Mouse (Mus musculus) ovary, postnatal 14 days (tissue): ENCODE data around the gene Map3k20.

ENCODE experiments used
- DNase-seq: peaks from one replicate; pipeline ENCODE4 v3.0.0; 2022; ENCODE audit warnings: low spot score

The Map3k20 gene

DNA sequence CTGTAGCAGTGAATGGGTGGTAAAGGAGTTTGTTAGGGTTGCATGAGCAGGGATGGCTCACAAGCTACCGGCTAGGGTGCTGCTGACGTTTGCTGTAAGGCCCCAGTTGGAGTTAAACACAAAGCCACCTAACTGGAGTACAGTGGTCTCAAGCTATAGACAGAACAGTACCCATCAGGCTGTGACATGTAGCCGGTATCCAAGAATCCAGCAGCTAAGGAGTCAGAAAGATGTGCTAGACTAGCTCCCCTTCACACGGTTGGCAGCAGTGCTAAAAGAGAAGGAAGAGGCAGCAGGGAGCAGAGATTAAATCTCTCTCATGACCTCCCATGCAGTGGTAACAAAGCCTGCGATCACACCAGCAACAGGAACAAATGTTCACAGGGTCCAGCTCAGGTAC is 36.2 kb downstream of the Map3k20 start:
- no peak for DNase-seq

- DNase-seq, result no peak
Observed at GRCm38 (mm10) chr2:72322681-72323353, 37.4 kb downstream of the Map3k20 start.

DNA sequence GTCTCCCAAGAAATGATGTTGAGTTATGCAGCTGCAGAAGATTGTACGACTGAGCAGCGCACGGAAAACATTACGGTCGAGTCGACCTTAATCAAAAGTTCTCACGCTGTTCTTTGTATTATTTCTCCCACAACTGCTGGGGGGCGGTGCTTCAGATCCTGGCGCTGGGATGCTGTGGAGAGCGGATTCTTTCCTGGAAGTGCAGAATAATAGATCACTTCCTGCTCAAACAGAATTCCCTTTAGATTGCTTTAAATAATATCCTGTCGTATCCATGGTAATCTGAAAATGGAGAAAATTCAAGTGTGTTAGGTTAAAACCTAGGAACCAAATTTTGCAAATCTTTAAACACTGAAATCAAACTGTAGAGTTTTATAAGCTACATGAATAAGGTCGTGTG is 39.0 kb downstream of the Map3k20 start:
- no peak for DNase-seq

GRCm38 (mm10) chr2:72326491-72326890 is 41.1 kb downstream of the Map3k20 start:
- no peak for DNase-seq

DNA sequence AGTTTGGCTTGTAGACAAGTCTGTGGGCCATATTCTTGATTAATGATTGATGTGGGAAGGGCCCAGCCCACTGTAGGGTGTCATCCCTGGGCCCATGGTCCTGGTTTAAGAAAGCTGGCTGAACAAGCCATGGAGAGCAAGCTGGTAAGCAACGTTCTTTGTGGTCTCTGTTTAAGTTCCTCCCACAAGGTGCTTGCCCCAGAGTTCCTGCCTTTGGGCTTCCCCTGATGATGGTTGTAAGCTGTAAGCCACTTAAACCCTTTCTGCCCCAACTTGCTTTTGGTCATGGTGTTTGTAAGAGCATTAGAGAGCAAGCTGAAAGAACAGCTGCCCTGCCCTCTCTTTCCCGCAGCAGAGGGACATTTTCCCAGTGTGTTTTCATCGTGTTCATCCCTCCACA is 43.0 kb downstream of the Map3k20 start:
- no peak for DNase-seq

DNA sequence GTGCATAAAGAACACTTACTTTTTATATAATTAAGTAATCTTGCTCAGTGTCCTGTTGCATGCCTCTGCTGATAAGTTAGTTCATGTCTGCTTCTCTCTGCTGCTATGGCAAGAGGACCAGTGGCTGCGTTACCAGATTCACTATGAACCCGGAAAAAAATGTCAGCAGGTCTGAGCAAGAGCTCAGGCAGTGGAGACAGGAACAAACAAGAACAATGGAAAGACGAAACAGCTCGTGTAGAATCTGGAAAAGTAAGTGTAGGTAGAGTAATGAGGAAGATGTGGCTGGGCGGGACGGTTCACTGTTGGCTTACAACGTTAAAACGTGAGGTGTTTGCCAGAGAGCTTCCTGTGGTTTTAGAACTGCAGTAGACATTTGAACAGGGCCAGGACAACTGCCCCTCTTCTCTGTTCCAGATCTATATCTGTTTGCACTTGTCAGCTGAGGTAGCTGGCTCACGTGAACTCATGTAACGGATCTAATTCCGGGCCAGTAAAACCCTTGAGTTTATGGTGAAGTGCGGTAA is 45.6 kb downstream of the Map3k20 start:
- DNase-seq, result no peak

- no peak for DNase-seq
Observed at GRCm38 (mm10) chr2:72332067-72332466, 46.6 kb downstream of the Map3k20 start.

DNA sequence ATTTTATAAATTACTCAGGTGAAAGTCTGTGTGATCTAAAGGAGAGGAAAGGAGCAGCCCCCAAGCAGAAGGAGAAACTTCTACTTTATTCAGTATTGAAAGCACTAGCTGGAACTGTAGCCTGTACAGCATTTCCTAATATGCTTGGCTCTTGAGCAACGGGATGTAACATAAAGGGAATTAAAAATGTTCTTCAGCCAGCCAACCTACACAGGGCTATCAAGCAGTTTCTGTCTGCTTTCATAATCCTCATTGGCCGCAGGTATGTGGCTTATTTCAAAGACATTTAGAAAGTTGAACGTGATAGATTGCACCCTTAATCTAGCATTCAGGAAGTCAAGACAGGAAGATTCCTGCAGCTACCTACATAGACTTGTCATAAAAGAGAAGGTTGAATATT is 47.8 kb downstream of the Map3k20 start:
- no peak for DNase-seq

- no peak for DNase-seq
Observed at GRCm38 (mm10) chr2:72336840-72337239, 51.4 kb downstream of the Map3k20 start.

DNA sequence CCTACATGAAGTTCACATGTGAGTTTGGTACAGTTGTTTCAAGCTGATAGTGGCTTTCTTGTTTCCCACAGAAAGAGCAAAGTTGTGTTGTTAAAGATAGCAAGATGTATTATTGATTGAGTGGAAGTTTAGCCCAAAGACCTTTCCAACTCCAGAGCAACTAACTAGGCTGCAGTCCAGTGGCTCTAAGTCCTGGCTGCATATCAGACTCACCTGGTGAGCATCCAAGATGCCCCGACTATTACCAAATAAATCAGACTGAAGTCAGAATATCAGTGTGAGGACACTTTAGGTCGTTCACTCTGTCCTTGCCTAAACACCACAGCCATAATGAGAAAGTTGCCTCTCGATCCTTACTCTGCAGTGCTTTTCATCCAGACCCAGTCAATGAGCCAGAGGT is 59.8 kb downstream of the Map3k20 start:
- DNase-seq, result no peak

DNA sequence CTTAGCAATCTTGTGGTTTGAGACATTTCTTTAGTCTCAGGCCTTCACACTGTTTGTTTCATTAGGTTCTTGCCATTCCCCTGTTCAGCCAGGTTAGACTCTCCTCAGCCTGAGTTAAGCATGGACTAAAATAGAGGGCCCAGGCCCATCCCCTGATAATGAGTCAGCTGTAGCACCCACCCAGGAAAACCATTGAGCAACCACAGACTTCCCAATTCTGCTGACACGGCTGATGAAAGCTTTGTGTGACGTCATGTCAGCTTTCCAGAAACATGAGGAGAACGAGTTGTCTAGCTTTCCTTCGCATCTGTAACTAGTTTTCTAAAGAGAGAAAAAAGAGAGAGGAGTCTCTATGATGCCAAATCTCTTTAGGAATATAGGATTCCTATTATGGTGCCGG is 65.9 kb downstream of the Map3k20 start:
- no peak for DNase-seq

DNA sequence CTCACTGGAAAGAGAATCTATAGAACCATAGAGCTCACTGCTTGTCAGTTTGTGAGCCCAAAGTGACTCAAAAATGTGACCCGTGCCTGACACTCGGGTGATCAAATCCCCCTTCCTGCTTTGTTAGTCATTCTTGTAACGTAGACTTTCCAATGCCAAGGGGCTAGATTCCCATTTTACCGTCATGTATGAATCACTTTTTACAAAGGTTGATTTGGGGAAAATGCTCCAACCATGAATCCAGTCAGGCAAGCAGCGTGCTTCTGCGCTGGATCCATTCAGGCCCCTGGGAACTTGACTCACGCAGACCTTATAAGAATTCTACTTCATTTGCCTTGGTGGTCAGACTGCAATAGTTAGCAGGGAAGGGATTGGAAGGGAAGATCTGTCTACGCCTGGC is 66.3 kb downstream of the Map3k20 start:
- DNase-seq, result no peak

DNA sequence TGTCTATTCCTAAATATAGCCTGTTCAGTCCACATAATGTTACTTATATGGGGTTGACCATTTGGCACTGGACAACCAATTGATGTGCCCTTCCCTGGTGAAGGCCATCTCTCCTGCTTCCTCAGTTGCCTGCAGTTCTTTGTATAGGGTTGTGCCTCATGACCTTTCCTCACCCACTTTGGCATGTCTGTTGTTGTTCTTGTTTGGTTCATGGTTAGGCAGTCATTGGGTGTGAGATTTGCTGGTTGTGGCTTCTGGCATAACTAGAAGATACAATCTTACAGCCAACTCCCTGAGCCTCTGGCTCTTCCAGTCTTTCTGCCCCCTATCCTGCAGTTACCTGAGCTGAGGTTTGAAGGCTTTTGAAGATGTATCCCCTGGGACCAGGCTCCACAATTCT is 67.3 kb downstream of the Map3k20 start:
- no peak for DNase-seq

GRCm38 (mm10) chr2:72356471-72356870 is 71.0 kb downstream of the Map3k20 start:
- DNase-seq, result no peak

- no peak for DNase-seq
Observed at GRCm38 (mm10) chr2:72361572-72361971, 76.1 kb downstream of the Map3k20 start.

DNA sequence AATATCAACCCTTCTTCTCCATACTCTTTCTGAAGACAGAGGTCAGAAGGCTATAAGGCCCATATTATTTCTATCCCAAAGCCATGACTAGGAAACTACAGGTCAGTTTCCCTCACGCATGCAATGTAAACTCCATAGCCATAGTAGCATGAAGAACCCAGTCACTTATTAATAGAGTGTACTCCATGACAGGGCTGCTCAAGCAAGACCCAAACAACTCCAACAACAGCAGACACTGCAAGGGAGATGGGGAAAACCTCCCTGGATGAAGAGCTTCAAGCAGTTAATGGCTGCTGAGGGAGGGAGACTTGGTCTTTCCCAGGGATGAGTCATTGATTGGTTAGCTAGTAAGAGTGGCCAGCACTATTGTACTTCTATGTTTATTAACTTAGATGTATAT is 78.0 kb downstream of the Map3k20 start:
- no peak for DNase-seq

DNA sequence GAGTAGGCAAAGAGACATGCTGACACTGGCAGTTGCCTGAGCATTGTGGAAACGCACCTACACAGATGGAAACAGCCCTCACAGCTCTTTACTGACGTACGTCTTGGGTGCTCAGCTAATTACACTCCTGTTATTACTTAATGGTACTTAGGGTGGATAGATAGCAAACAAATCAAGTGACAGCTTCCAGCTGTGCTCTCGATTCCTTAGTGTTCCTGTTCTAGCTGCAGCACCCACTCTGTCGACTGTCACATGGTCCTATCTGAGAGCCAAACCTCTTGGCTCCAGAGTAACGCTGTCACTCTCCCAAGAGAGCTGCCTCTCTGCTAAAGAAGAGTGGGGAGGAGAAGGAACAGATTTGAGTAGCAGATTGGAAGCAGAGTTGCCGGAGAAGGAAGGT is 80.5 kb downstream of the Map3k20 start:
- DNase-seq, result no peak

DNA sequence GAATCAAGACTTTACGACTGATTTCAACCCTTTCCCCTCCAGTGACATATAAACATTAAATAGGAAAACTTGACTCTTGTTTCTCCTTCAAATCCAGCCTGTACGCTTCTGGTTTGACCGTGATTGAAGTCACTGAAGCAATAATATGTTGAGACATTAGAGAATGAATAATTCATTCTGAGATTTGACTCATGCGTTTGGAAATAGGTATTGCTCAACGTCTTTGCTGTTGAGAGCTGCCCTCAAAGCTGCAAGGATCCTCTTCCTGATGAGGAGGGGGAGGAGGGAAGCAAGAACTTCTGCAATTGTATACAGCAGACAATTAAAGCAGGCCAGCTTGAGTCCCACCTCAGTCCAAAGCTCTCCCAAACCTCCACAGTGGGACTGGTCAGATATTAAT is 81.1 kb downstream of the Map3k20 start:
- DNase-seq, result no peak

DNA sequence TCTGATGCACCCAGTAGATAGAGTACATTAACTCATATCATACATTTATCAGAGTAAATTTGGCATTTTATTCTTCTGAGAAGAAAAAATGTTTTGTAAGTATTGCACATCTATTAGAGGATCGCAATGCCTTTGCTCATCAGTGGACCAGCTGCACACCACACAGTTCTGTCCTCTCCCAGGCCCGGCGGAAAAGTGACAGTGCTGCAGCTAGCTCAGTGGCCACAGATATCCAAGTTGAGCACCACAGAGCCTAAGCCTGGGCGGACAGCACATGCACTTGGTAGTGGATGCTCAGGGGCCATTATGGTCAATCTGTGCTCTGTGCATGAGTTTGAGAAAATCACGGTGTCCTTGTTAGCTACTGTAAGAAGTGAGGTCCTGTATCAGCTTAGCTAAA is 82.4 kb downstream of the Map3k20 start:
- no peak for DNase-seq

GRCm38 (mm10) chr2:72369140-72369600 is 83.7 kb downstream of the Map3k20 start:
- no peak for DNase-seq

- DNase-seq, result no peak
Observed at GRCm38 (mm10) chr2:72372136-72372535, 86.7 kb downstream of the Map3k20 start.

- DNase-seq, result no peak
Observed at GRCm38 (mm10) chr2:72374076-72374475, 88.6 kb downstream of the Map3k20 start.

GRCm38 (mm10) chr2:72375877-72376276 is 90.4 kb downstream of the Map3k20 start:
- no peak for DNase-seq

GRCm38 (mm10) chr2:72376946-72377345 is 91.5 kb downstream of the Map3k20 start:
- no peak for DNase-seq
